Mouse (Mus musculus) MEL (cell line): ENCODE measurements around the gene Klrb1a. TPM values are rescaled to one million over a fixed set of nuclear protein-coding genes. Genes with fewer than 3 reads are reported as not detected.
"Not testable (repeated sequence)": the region's sequence is repeated elsewhere in the genome, so short reads cannot be mapped to it uniquely, and the experiment has no call there.

ENCODE experiments used
- DNase-seq: peaks from one replicate; pipeline ENCODE4 v3.0.0; 2011; ENCODE audit warnings: low read depth, low spot score
- H3K27ac ChIP-seq: 2 replicates; pipeline ENCODE4 v1.5.1; 2012; ENCODE audit warnings: low read depth, mild to moderate bottlenecking, control low read depth, low read length, moderate library complexity; ENCODE audit not compliant: control insufficient read depth
- H3K27me3 ChIP-seq, 2 experiments: fragments of 150-350 bp in 1 of 2; sonication (generic) in 1 of 2; 2 replicates each; pipeline ENCODE4 v1.6.1; 2012; ENCODE audit warnings: low read length in 2 of 2, mild to moderate bottlenecking in 2 of 2, improper control_type of control experiment in 1 of 2, moderate library complexity in 1 of 2; ENCODE audit not compliant: insufficient read depth in 2 of 2, control insufficient read depth in 1 of 2
- H3K36me3 ChIP-seq, 2 experiments: 2 replicates each; pipeline ENCODE4 v1.6.1; 2012 to 2014; ENCODE audit warnings: low read length in 2 of 2, improper control_type of control experiment in 1 of 2, inconsistent platforms in 1 of 2, mild to moderate bottlenecking in 1 of 2; ENCODE audit not compliant: insufficient read depth in 2 of 2, control insufficient read depth in 1 of 2
- H3K4me1 ChIP-seq, 2 experiments: fragments of 150-350 bp in 1 of 2; sonication (generic) in 1 of 2; 2 replicates each; pipeline ENCODE4 v1.6.1; 2012; ENCODE audit warnings: low read length in 2 of 2, improper control_type of control experiment in 1 of 2, mild to moderate bottlenecking in 1 of 2; ENCODE audit not compliant: insufficient read depth in 2 of 2, control insufficient read depth in 1 of 2
- H3K4me3 ChIP-seq, 2 experiments: fragments of 150-350 bp in 1 of 2; sonication (generic) in 1 of 2; 2 replicates each; pipeline ENCODE4 v1.5.1; 2012; ENCODE audit warnings: low read depth in 2 of 2, low read length in 2 of 2, mild to moderate bottlenecking in 2 of 2, moderate library complexity in 2 of 2, control low read depth in 1 of 2, improper control_type of control experiment in 1 of 2; ENCODE audit not compliant: control insufficient read depth in 1 of 2, insufficient read depth in 1 of 2
- H3K79me2 ChIP-seq: 2 replicates; pipeline ENCODE4 v1.6.1; 2012; ENCODE audit warnings: mild to moderate bottlenecking, low read length, moderate library complexity; ENCODE audit not compliant: control insufficient read depth, poor library complexity, insufficient read depth
- H3K9ac ChIP-seq: 2 replicates; pipeline ENCODE4 v1.6.1; 2012; ENCODE audit warnings: low read depth, mild to moderate bottlenecking, control low read depth, low read length, moderate library complexity; ENCODE audit not compliant: control insufficient read depth, poor library complexity, severe bottlenecking
- H3K9me3 ChIP-seq: fragments of 150-350 bp; sonication (generic); replicated peaks from 2 replicates; pipeline ENCODE4 v1.6.1; 2012; ENCODE audit warnings: mild to moderate bottlenecking, low read length, improper control_type of control experiment, moderate library complexity; ENCODE audit not compliant: insufficient read depth
- CHD2 ChIP-seq: IDR thresholded peaks from 2 replicates; pipeline ENCODE4 v1.6.1; 2011; ENCODE audit warnings: low read length, improper control_type of control experiment
- E2F4 ChIP-seq: IDR thresholded peaks from 2 replicates; pipeline ENCODE4 v1.6.1; 2011; ENCODE audit warnings: low read depth, low read length, improper control_type of control experiment, borderline replicate concordance
- GABPA ChIP-seq: IDR thresholded peaks from 2 replicates; pipeline ENCODE4 v1.6.1; 2012; ENCODE audit warnings: low read depth, mild to moderate bottlenecking, inconsistent platforms, low read length, improper control_type of control experiment, moderate library complexity
- GATA1 ChIP-seq: IDR thresholded peaks from 2 replicates; pipeline ENCODE4 v1.6.1; 2011; ENCODE audit warnings: low read depth, low read length, improper control_type of control experiment
- HCFC1 ChIP-seq: IDR thresholded peaks from 2 replicates; pipeline ENCODE4 v1.6.1; 2012; ENCODE audit warnings: low read depth, mild to moderate bottlenecking, inconsistent platforms, low read length, improper control_type of control experiment, moderate library complexity
- MAFK ChIP-seq: IDR thresholded peaks from 2 replicates; pipeline ENCODE4 v1.6.1; 2011; ENCODE audit warnings: low read depth, mild to moderate bottlenecking, low read length, improper control_type of control experiment, borderline replicate concordance
- MAZ ChIP-seq: IDR thresholded peaks from 2 replicates; pipeline ENCODE4 v1.6.1; 2012; ENCODE audit warnings: low read depth, mild to moderate bottlenecking, inconsistent platforms, low read length, improper control_type of control experiment
- MEF2A ChIP-seq: IDR thresholded peaks from 2 replicates; pipeline ENCODE4 v1.6.1; 2014; ENCODE audit warnings: low read depth, mild to moderate bottlenecking, inconsistent platforms, low read length, improper control_type of control experiment; ENCODE audit not compliant: poor library complexity, insufficient replicate concordance, severe bottlenecking; ENCODE audit errors: extremely low read depth
- MYB ChIP-seq: IDR thresholded peaks from 2 replicates; pipeline ENCODE4 v1.6.1; 2011; ENCODE audit warnings: mild to moderate bottlenecking, low read depth, low read length, improper control_type of control experiment
- MYC ChIP-seq: IDR thresholded peaks from 2 replicates; pipeline ENCODE4 v1.6.1; 2011; ENCODE audit warnings: low read depth, mild to moderate bottlenecking, low read length, improper control_type of control experiment, moderate library complexity
- NRF1 ChIP-seq: IDR thresholded peaks from 2 replicates; pipeline ENCODE4 v1.6.1; 2014; ENCODE audit warnings: low read depth, mild to moderate bottlenecking, inconsistent platforms, low read length, improper control_type of control experiment, moderate library complexity; ENCODE audit not compliant: poor library complexity, insufficient read depth, severe bottlenecking
- POLR2A ChIP-seq, 2 experiments: IDR thresholded peaks; 2 replicates each; pipeline ENCODE4 v1.6.1; 2011 to 2012; ENCODE audit warnings: low read length in 2 of 2, mild to moderate bottlenecking in 2 of 2, control low read depth in 1 of 2, improper control_type of control experiment in 1 of 2, low read depth in 1 of 2, moderate library complexity in 1 of 2; ENCODE audit not compliant: control insufficient read depth in 1 of 2, insufficient read depth in 1 of 2, poor library complexity in 1 of 2
- SIN3A ChIP-seq: IDR thresholded peaks from 2 replicates; pipeline ENCODE4 v1.6.1; 2012; ENCODE audit warnings: low read length, improper control_type of control experiment, inconsistent platforms
- TBP ChIP-seq: IDR thresholded peaks from 2 replicates; pipeline ENCODE4 v1.8.0; 2011; ENCODE audit warnings: low read depth, low read length, improper control_type of control experiment
- UBTF ChIP-seq: IDR thresholded peaks from 2 replicates; pipeline ENCODE4 v1.6.1; 2012; ENCODE audit warnings: low read depth, mild to moderate bottlenecking, inconsistent platforms, low read length, improper control_type of control experiment, moderate library complexity, borderline replicate concordance; ENCODE audit not compliant: insufficient read depth
- USF1 ChIP-seq: IDR thresholded peaks from 2 replicates; pipeline ENCODE4 v1.6.1; 2014; ENCODE audit warnings: low read depth, mild to moderate bottlenecking, inconsistent platforms, low read length, improper control_type of control experiment, moderate library complexity
- USF2 ChIP-seq, 2 experiments: IDR thresholded peaks; 2 replicates each; pipeline ENCODE4 v1.6.1; 2011 to 2012; ENCODE audit warnings: improper control_type of control experiment in 2 of 2, low read length in 2 of 2, borderline replicate concordance in 1 of 2, inconsistent platforms in 1 of 2, low read depth in 1 of 2, mild to moderate bottlenecking in 1 of 2; ENCODE audit not compliant: insufficient read depth in 1 of 2
- ZC3H11A ChIP-seq: IDR thresholded peaks from 2 replicates; pipeline ENCODE4 v1.6.1; 2012; ENCODE audit warnings: low read depth, mild to moderate bottlenecking, inconsistent platforms, low read length, improper control_type of control experiment
- ZMIZ1 ChIP-seq: IDR thresholded peaks from 2 replicates; pipeline ENCODE4 v1.6.1; 2012; ENCODE audit warnings: low read depth, mild to moderate bottlenecking, inconsistent platforms, low read length, improper control_type of control experiment, moderate library complexity
- ZNF384 ChIP-seq: IDR thresholded peaks from 2 replicates; pipeline ENCODE4 v1.6.1; 2012; ENCODE audit warnings: low read depth, mild to moderate bottlenecking, inconsistent platforms, low read length, improper control_type of control experiment
- polyA plus RNA-seq, 2 experiments: library from polyadenylated mRNA; stranded (reverse) in 1 of 2; unstranded in 1 of 2; fragments of >175 nt in 1 of 2; fragments of >200 nt in 1 of 2; gene quantifications; 2 replicates each; pipeline versions ENCODE4 v1.2.1 to v1.2.4; 2012; ENCODE audit warnings: low replicate concordance in 2 of 2, low read depth in 1 of 2; ENCODE audit not compliant: insufficient read length in 2 of 2, insufficient read depth in 1 of 2, missing spikeins in 1 of 2
- total RNA-seq: library from RNA; depleted of rRNA; stranded (reverse); fragments of 300-350 nt; gene quantifications from 2 replicates; pipeline ENCODE4 v1.2.3, GENCODE M21; 2012

Gene Klrb1a
- total and polyA plus RNA-seq, 3 experiments = not detected

GRCm38 (mm10) chr6:128661249-128661648 lies 37.9 kb upstream of the Klrb1a start:
- DNase-seq = no peak
- Histone ChIP-seq H3K9me3 (no peaks in the 10 kb centered on the region), H3K4me1 (no peaks in the 10 kb centered on the region), H3K36me3 (no peaks in the 10 kb centered on the region), H3K9ac (no peak overlapping the region), H3K27me3 (no peaks in the 10 kb centered on the region), H3K4me3 (no peak overlapping the region), H3K27ac (no peak overlapping the region), H3K79me2 (no peaks in the 10 kb centered on the region)
- TF ChIP-seq UBTF = no peak
- no peak for TF ChIP-seq ZC3H11A
- TF ChIP-seq USF1 = no peak
- no peak for TF ChIP-seq GABPA
- no peak for TF ChIP-seq E2F4
- TF ChIP-seq POLR2A (IDR thresholded peaks at IDR 0.05; ENCODE audit: control insufficient read depth in 1 of 2, insufficient read depth in 1 of 2, low read depth in 1 of 2, low read length in 2 of 2, poor library complexity in 1 of 2) = no peak
- TF ChIP-seq MAZ = no peak
- no peak for TF ChIP-seq CHD2
- TF ChIP-seq MYC = no peak
- TF ChIP-seq MAFK = no peak
- no peak for TF ChIP-seq MEF2A
- TF ChIP-seq USF2 (IDR thresholded peaks at IDR 0.05; ENCODE audit: borderline replicate concordance in 1 of 2, insufficient read depth in 1 of 2, low read depth in 1 of 2, low read length in 2 of 2) = no peak
- TF ChIP-seq SIN3A = no peak

- Histone ChIP-seq H3K4me3 (no peak overlapping the region), H3K36me3 (no peaks in the 10 kb centered on the region), H3K79me2 (no peaks in the 10 kb centered on the region), H3K27ac (no peak overlapping the region), H3K9ac (no peak overlapping the region), H3K9me3 (no peaks in the 10 kb centered on the region), H3K4me1 (no peaks in the 10 kb centered on the region), H3K27me3 (no peaks in the 10 kb centered on the region)
- no peak for TF ChIP-seq TBP
- no peak for TF ChIP-seq HCFC1
- TF ChIP-seq ZNF384 = no peak
- TF ChIP-seq NRF1 = no peak
- TF ChIP-seq MYB = no peak
- TF ChIP-seq POLR2A (IDR thresholded peaks at IDR 0.05; ENCODE audit: control insufficient read depth in 1 of 2, insufficient read depth in 1 of 2, low read depth in 1 of 2, low read length in 2 of 2, poor library complexity in 1 of 2) = no peak
- TF ChIP-seq GATA1 = no peak
- no peak for TF ChIP-seq ZMIZ1
- DNase-seq = no peak
These were observed 29.6 kb upstream of the Klrb1a start for GRCm38 (mm10) chr6:128652938-128653337.

- H3K27me3 ChIP-seq, H3K9me3 ChIP-seq, H3K4me3 ChIP-seq: not testable (repeated sequence)
These were observed 27.5 kb upstream of the Klrb1a start for GRCm38 (mm10) chr6:128650827-128651226.

More at GRCm38 (mm10) chr6:128650827-128651226, 27.5 kb upstream of the Klrb1a start:
- H3K36me3 ChIP-seq, H3K27ac ChIP-seq, H3K79me2 ChIP-seq, H3K4me1 ChIP-seq, H3K9ac ChIP-seq: not testable (repeated sequence)
- peak; percentile 12 for DNase-seq
